In the genomic region with DNA sequence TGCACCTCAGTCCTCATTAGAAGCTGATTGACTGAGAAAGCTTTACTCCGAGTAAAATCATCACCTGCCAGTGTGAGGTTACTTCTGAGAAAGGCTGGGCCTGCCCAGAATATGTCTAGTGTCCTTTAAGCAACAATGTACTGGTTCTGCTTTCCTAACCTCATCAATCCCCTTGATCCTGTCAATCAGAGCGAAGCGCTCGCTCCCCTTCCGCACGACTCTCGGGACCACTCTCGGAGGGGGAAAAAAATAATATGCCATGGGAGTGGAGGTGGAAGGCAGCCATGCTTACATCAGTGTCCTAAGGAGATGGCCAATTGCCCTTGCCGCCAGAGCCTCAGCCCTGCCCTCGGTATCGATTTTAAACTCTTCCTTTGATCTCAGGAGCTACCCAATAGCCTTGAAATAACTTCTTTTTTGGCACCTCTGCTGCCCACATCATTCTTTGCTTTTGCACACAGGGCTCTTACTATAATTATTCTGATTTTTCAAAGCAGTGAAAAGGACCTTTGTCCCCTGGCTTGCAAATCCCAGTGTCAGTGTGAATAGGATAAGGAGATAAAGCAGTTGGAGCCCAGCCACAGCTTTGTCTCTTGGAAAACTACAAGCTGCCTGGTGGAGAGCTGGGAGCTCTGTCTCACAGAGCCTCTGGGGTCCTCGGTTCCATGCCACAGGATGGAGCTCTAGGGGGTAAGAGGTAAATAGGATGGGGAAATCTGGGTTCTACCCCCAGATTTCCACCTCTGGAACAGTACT, we compare ENCODE assay signal across 11 mouse cellular contexts.
A peak's percentile ranks its signal among the peaks of the same experiment; 100 is the strongest.
DNase-seq lines count a peak whose midpoint lies in the region; ATAC-seq and TF ChIP-seq lines count a peak whose summit lies in the region.
"Had no signal": no experiment of that assay in that cellular context is flagged by ENCODE, and none has a peak within 500 bp of the region (broad histone marks: within the 10 kb centered on the region; RNA-seq: fewer than 3 reads in every experiment).

No protein-coding gene starts in this region.

- no peaks in the 10 kb centered on the region for H3K36me3 ChIP-seq in liver, adult 2 months (ENCODE audit: control insufficient read depth, insufficient read depth, low read length)
- no peaks in the 10 kb centered on the region for H3K36me3 ChIP-seq in liver, embryonic 12.5 days
- no peaks in the 10 kb centered on the region for H3K36me3 ChIP-seq in forebrain, embryonic 15.5 days
- no peaks in the 10 kb centered on the region for H3K36me3 ChIP-seq in midbrain, embryonic 11.5 days (ENCODE audit: control insufficient read depth, insufficient read depth, low read length)

- H3K79me2 ChIP-seq in liver, adult 2 months (ENCODE audit: control insufficient read depth, insufficient read depth, low read length), result no peaks in the 10 kb centered on the region

- no peak for TF ChIP-seq POLR2A in liver, adult 2 months (IDR thresholded peaks at IDR 0.05; ENCODE audit: extremely low read depth, insufficient read depth, low read length)

- TF ChIP-seq CTCF in liver, adult 2 months (IDR thresholded peaks at IDR 0.05; ENCODE audit: low read depth, low read length), result no peak

- no peak overlapping the region for H3K4me2 ChIP-seq in liver, embryonic 12.5 days
- H3K4me2 ChIP-seq in forebrain, embryonic 15.5 days (replicated peaks), result peak overlapping the region; percentile 47
- peak overlapping the region; percentile 44 for H3K4me2 ChIP-seq in midbrain, embryonic 11.5 days

- no peaks in the 10 kb centered on the region for H3K27me3 ChIP-seq in liver, adult 2 months (ENCODE audit: control insufficient read depth, insufficient read depth, low read length)
- no peaks in the 10 kb centered on the region for H3K27me3 ChIP-seq in liver, embryonic 12.5 days (replicated peaks)
- H3K27me3 ChIP-seq in forebrain, embryonic 15.5 days, result no peaks in the 10 kb centered on the region
- peaks cover 36% of the 10 kb centered on the region for H3K27me3 ChIP-seq in midbrain, embryonic 11.5 days (ENCODE audit: control insufficient read depth, insufficient read depth, low read length)

- no peak overlapping the region for H3K27ac ChIP-seq in liver, adult 2 months (replicated peaks; ENCODE audit: insufficient read depth, low read depth, low read length)
- H3K27ac ChIP-seq in liver, embryonic 12.5 days, result no peak overlapping the region
- no peak overlapping the region; the same call in 1 of the 2 replicates for H3K27ac ChIP-seq in forebrain, embryonic 15.5 days (replicated peaks)
- H3K27ac ChIP-seq in midbrain, embryonic 11.5 days (ENCODE audit: low read depth, low read length), result no peak overlapping the region
- H3K27ac ChIP-seq: left cerebral cortex, adult 2 months had no signal

- H3K4me3 ChIP-seq in liver, adult 2 months (ENCODE audit: insufficient read depth, low read depth, low read length), result no peak overlapping the region
- no peak overlapping the region for H3K4me3 ChIP-seq in liver, embryonic 12.5 days
- H3K4me3 ChIP-seq in forebrain, embryonic 15.5 days, result peak overlapping the region; percentile 21
- peak overlapping the region; percentile 7; the same call in 1 of the 2 replicates for H3K4me3 ChIP-seq in midbrain, embryonic 11.5 days (ENCODE audit: low read depth, low read length)
- H3K4me3 ChIP-seq: left cerebral cortex, adult 2 months; myocyte had no signal

- H3K4me1 ChIP-seq in liver, adult 2 months (ENCODE audit: control insufficient read depth, insufficient read depth, low read length), result no peaks in the 10 kb centered on the region
- no peaks in the 10 kb centered on the region for H3K4me1 ChIP-seq in liver, embryonic 12.5 days
- H3K4me1 ChIP-seq in forebrain, embryonic 15.5 days, result peaks cover 13% of the 10 kb centered on the region
- H3K4me1 ChIP-seq in midbrain, embryonic 11.5 days (ENCODE audit: control insufficient read depth, insufficient read depth, low read length), result peaks cover 10% of the 10 kb centered on the region

- peak; percentile 9 for DNase-seq in liver, adult 2 months (ENCODE audit: extremely low read depth, low read depth, low spot score)
- peak; percentile 95 for DNase-seq in midbrain, embryonic 11.5 days (ENCODE audit: low spot score, missing footprints)
- peak; percentile 11 for DNase-seq in testis, postnatal 14 days (ENCODE audit: low spot score)
- DNase-seq in cerebellum, postnatal 36 days, result no peak
- no peak for DNase-seq in lung, postnatal 4 days
- DNase-seq: cerebellum, adult 11-12 months; heart, postnatal 14 days had no signal

- 45% methylated on average over 12 of the region's 12 CpGs for WGBS in liver, adult 2 months
- 45% methylated on average over 12 of the region's 12 CpGs for WGBS in liver, embryonic 12.5 days (ENCODE audit: insufficient replicate concordance)
- WGBS in forebrain, embryonic 15.5 days, result 1% methylated on average over 12 of the region's 12 CpGs
- WGBS in midbrain, embryonic 11.5 days, result 5% methylated on average over 12 of the region's 12 CpGs

- no peak for ATAC-seq in liver, embryonic 12.5 days
- 0 out of 2 replicates have a peak, but pooled peaks have one; percentile 42 for ATAC-seq in forebrain, embryonic 15.5 days (replicated peaks)
- peak; percentile 81 for ATAC-seq in midbrain, embryonic 11.5 days (ENCODE audit: low FRiP score)

- peaks cover 17% of the 10 kb centered on the region for H3K9me3 ChIP-seq in liver, embryonic 12.5 days (replicated peaks)
- H3K9me3 ChIP-seq in forebrain, embryonic 15.5 days, result no peaks in the 10 kb centered on the region
- no peaks in the 10 kb centered on the region for H3K9me3 ChIP-seq in midbrain, embryonic 11.5 days (ENCODE audit: control insufficient read depth, low read length)

- no peak overlapping the region for H3K9ac ChIP-seq in liver, adult 2 months (ENCODE audit: low read depth, low read length)
- H3K9ac ChIP-seq in liver, embryonic 12.5 days, result no peak overlapping the region
- peak overlapping the region; percentile 20 for H3K9ac ChIP-seq in forebrain, embryonic 15.5 days (replicated peaks)
- peak overlapping the region; percentile 24 for H3K9ac ChIP-seq in midbrain, embryonic 11.5 days (ENCODE audit: low read length)

Comparison
In these comparisons a context has a peak if more than half of its experiments do, and no peak if none do; other contexts are left out.
1. DNase-seq: peak in liver, adult 2 months (single experiment), midbrain, embryonic 11.5 days (single experiment) and testis, postnatal 14 days (single experiment); none in cerebellum, postnatal 36 days (0 of 2) and lung, postnatal 4 days (0 of 2).
2. H3K4me3 ChIP-seq: peak in forebrain, embryonic 15.5 days (single experiment) and midbrain, embryonic 11.5 days (single experiment); none in liver, adult 2 months (single experiment) and liver, embryonic 12.5 days (single experiment).
3. H3K9ac ChIP-seq: peak in forebrain, embryonic 15.5 days (single experiment) and midbrain, embryonic 11.5 days (single experiment); none in liver, adult 2 months (single experiment) and liver, embryonic 12.5 days (single experiment).